Mouse (Mus musculus) lung, postnatal 0 days (tissue): ENCODE data around the gene Olfr1230.

ENCODE experiments used
- CTCF ChIP-seq: IDR thresholded peaks from 2 replicates; pipeline ENCODE4 v1.5.1; 2016; ENCODE audit warnings: antibody characterized with exemption, mild to moderate bottlenecking
- EP300 ChIP-seq: IDR thresholded peaks from 2 replicates; pipeline ENCODE4 v1.6.1; 2016; ENCODE audit warnings: antibody characterized with exemption, mild to moderate bottlenecking, control low read depth

DNA sequence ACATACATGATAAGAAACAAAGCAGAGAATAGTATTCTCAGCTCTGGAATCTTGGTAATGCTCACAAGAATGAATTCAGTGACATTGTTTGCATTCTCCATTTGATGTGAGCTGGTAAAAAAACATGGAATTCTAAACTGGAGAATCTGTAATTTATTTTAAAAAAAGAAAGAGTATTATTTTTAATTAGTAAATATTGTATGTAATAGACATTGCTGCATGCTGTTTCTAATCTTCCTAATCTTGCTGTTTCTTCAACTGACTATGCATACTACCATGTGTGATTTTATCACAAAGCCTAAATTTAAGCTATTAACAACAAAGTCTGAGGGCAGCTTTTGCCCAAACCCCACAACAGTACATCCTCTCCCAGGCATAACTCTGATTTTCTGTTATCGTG is at the start of gene Olfr1230:
- no peak for TF ChIP-seq CTCF
- no peak for TF ChIP-seq EP300
